8 mouse cellular contexts compared by ENCODE assay signal in genomic region chr10:96686659-96687440, GRCm38 (mm10).
DNase-seq lines count a peak whose midpoint lies in the region; TF ChIP-seq lines count a peak whose summit lies in the region.

No protein-coding gene starts in this region.

- peak; percentile 6 to 24 for DNase-seq in layer of hippocampus, postnatal 14 days (ENCODE audit: low spot score in 2 of 2)
- DNase-seq in layer of hippocampus, adult 18-20 months (ENCODE audit: low spot score in 2 of 2): no peak
- peak; percentile 41 for DNase-seq in gastrocnemius, adult 18-20 months (ENCODE audit: low spot score)
- peak; percentile 80 for DNase-seq in kidney, adult 18-20 months
- DNase-seq in lung, adult 18-20 months: peak; percentile 56 to 69
- DNase-seq in layer of hippocampus, adult 2 months (ENCODE audit: low spot score in 2 of 2): no peak
- no peak for DNase-seq in left cerebral cortex, adult 2 months (ENCODE audit: extremely low spot score in 1 of 2, low spot score in 2 of 2)
- no peak for DNase-seq in embryo, embryonic 10 days (ENCODE audit: low spot score)

- no peak overlapping the region for H3K27ac ChIP-seq in layer of hippocampus, adult 2 months
- no peak overlapping the region for H3K27ac ChIP-seq in left cerebral cortex, adult 2 months

- no peak overlapping the region for H3K4me3 ChIP-seq in layer of hippocampus, adult 2 months
- H3K4me3 ChIP-seq in left cerebral cortex, adult 2 months: no peak overlapping the region

- TF ChIP-seq CTCF in layer of hippocampus, adult 2 months (conservative IDR thresholded peaks at IDR 0.05): no peak
- no peak for TF ChIP-seq CTCF in left cerebral cortex, adult 2 months (IDR thresholded peaks at IDR 0.05)

- intact Hi-C loops in left cerebral cortex, adult 2 months (cut with DNase I): no loop called here

Comparison
In these comparisons a context has a peak if more than half of its experiments do, and no peak if none do; other contexts are left out.
1. DNase-seq: peak in layer of hippocampus, postnatal 14 days (2 of 2), gastrocnemius, adult 18-20 months (single experiment), kidney, adult 18-20 months (single experiment) and lung, adult 18-20 months (2 of 2); none in layer of hippocampus, adult 18-20 months (0 of 2), layer of hippocampus, adult 2 months (0 of 2), left cerebral cortex, adult 2 months (0 of 2) and embryo, embryonic 10 days (single experiment).